Mouse (Mus musculus): ENCODE results near the gene Hsd11b1. TPM values are rescaled to one million over a fixed set of nuclear protein-coding genes. Genes with fewer than 3 reads are reported as not detected.

Hsd11b1 gene
- polyA plus RNA-seq, 1 experiment from 2014 or later, result 11.4 TPM

DNA sequence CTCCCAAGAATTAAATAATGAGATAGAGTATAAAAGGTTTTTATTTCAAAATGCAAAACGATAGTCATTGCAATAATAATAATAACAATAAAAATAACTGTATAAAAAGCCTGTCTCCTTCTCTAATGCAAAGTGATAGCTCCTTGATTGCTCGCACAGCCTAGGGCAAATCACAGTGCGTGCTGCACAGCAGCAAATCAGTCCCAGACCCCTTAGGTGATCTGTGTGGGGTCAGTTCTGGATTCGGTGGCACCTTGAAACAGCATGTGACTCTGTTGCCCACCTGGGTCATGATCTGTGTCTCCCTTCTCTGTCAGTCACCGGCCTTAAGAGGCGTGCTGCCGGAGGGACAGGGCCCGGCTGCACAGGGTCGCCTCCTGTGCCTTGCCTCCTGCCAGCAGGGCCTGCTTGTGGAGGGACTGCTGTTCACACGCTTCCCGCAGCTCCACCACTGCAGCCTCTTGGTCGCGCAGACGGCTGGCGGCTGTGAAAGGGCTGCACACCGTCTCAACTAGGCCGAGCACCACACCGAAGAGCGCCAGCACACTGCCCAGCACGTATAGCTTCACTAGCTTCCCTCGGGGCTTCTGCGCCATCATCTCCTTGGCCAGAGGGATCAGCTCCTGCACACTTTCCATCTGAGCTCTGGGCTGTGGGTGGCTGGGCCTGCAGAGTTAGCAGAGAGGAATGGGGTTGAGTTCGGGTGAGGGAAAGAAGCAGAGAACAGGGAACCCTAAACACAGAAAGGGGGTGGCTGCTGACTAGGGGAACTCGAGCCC, 8.5 kb upstream of the Hsd11b1 start:
- DNase-seq (ENCODE audit: low spot score) (peak; percentile 41), ATAC-seq (replicated peaks; ENCODE audit: low FRiP score, low read depth) (peak; percentile 27; the same call in 1 of the 2 replicates)
- Histone ChIP-seq H3K9ac (ENCODE audit: low read depth, low read length) (peak overlapping the region; percentile 50), H3K9me3 (replicated peaks; ENCODE audit: low read length) (no peaks in the 10 kb centered on the region), H3K27me3 (ENCODE audit: insufficient read depth, low read length) (no peaks in the 10 kb centered on the region), H3K4me1 (replicated peaks; ENCODE audit: insufficient read depth, low read length) (0 out of 2 replicates have a peak, but pooled peaks cover 3% of the 10 kb centered on the region), H3K4me2 (ENCODE audit: low read length) (peak overlapping the region; percentile 70), H3K36me3 (ENCODE audit: insufficient read depth, low read length) (no peaks in the 10 kb centered on the region), H3K27ac (peak overlapping the region; percentile 86), H3K4me3 (replicated peaks; ENCODE audit: low read depth, low read length) (peak overlapping the region; percentile 46)
- TF ChIP-seq CTCF (IDR thresholded peaks at IDR 0.05; ENCODE audit: low read depth), result no peak
- 27% methylated on average over 24 of the region's 24 CpGs for WGBS

DNA sequence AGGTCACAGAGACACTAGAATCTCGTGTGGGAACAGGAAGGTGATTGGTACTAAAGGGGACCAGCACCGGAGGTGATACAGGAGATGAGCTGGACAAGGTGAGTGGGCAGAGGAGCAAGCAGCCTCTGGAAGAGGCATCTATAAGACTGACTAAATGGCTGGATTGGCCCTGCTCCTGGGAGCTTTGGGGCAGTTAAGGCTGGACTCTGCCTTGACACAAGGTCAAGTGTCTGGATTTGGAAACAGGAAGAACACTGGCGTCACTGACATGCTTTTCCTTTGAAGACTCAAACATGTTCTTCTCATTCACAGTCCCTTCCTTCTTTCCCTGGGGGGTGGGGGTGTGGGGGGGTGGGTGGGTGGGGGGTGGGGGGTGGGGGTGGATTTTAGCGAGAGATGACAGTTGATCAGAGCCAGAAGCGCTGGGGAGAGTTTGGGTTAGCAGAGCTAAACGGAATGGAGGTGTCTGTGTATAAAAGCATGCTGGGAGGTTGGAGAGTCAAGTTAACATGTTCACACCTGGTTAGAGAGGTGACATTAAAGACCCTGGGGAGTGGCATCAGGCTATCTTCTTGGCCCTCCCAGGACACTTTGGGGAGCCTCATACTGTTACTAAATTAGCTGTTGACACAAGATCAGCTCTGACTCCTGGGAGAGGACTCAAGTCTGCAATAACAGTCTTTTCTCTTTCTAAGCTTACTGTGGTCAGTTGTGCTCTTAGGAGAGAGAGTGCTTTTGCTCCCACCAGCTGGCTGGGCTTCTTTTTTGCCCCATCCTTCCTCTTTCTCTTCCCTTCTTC, 7.3 kb upstream of the Hsd11b1 start:
- no peaks in the 10 kb centered on the region for H3K27me3 ChIP-seq (ENCODE audit: insufficient read depth, low read length)
- no peaks in the 10 kb centered on the region for H3K36me3 ChIP-seq (ENCODE audit: insufficient read depth, low read length)
- no peak overlapping the region; the same call in 1 of the 2 replicates for H3K27ac ChIP-seq
- H3K4me2 ChIP-seq (ENCODE audit: low read length), result peak overlapping the region; percentile 70
- WGBS, result 54% methylated on average over 6 of the region's 6 CpGs
- H3K9me3 ChIP-seq (replicated peaks; ENCODE audit: low read length), result no peaks in the 10 kb centered on the region
- ATAC-seq (replicated peaks; ENCODE audit: low FRiP score, low read depth) (no peak), DNase-seq (ENCODE audit: low spot score) (peak; percentile 45)
- 0 out of 2 replicates have a peak overlapping the region, but pooled peaks have one; percentile 19 for H3K9ac ChIP-seq (ENCODE audit: low read depth, low read length)
- no peak for TF ChIP-seq CTCF (IDR thresholded peaks at IDR 0.05; ENCODE audit: low read depth)
- H3K4me3 ChIP-seq (replicated peaks; ENCODE audit: low read depth, low read length), result 0 out of 2 replicates have a peak overlapping the region, but pooled peaks have one; percentile 13
- H3K4me1 ChIP-seq (replicated peaks; ENCODE audit: insufficient read depth, low read length), result 0 out of 2 replicates have a peak, but pooled peaks cover 3% of the 10 kb centered on the region

GRCm38 (mm10) chr1:193265734-193266133, 1.9 kb upstream of the Hsd11b1 start:
- Histone ChIP-seq H3K9ac (ENCODE audit: low read depth, low read length) (no peak overlapping the region), H3K9me3 (replicated peaks; ENCODE audit: low read length) (no peaks in the 10 kb centered on the region), H3K4me2 (ENCODE audit: low read length) (no peak overlapping the region), H3K36me3 (ENCODE audit: insufficient read depth, low read length) (no peaks in the 10 kb centered on the region), H3K4me1 (replicated peaks; ENCODE audit: insufficient read depth, low read length) (no peaks in the 10 kb centered on the region), H3K27me3 (ENCODE audit: insufficient read depth, low read length) (no peaks in the 10 kb centered on the region), H3K27ac (no peak overlapping the region), H3K4me3 (replicated peaks; ENCODE audit: low read depth, low read length) (no peak overlapping the region)
- ATAC-seq (replicated peaks; ENCODE audit: low FRiP score, low read depth) (no peak), DNase-seq (ENCODE audit: low spot score) (no peak)
- TF ChIP-seq CTCF (IDR thresholded peaks at IDR 0.05; ENCODE audit: low read depth), result no peak

DNA sequence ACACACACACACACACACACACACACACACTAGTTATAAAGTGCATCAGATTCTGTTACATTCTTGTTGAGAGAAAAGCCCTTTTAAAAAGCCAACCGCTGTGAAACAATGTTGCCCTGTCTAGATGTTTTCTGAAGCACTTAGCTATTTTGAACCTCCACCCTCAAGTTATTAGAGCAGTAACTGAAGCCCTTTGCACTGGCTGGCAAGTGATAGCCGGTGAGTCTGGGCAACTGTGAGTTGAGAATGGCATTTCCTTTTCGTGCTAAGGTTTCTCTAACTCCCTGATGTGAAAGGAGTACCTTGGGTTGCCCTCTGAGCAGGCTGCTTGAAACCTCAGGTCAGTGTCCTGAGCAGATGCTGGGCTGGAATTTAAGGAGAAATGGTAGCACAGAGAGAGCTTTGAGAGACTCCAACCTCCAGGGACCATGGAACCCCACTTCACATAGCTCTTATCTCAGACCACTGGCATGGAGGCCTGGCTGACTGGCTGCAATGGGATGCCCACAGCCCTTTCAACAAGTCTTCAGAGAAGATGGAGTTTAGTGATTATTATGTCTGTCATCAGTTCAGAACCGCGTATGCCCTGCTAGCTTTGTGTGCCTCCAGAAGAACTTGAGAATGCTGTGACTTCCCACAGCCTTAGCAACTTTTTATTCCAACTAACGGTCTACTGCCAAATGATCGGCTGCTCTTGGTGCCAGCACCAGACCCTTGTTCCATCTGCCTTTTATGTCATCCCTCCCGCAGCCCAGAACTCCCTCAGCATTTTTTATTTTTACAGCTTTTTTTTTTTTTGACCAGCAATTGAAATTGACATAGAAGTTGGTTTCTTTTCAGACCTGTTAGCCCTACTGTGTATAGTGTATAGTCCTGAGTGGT, 608 bp downstream of the Hsd11b1 start:
- DNase-seq (ENCODE audit: low spot score) (no peak), ATAC-seq (replicated peaks; ENCODE audit: low FRiP score, low read depth) (no peak)
- Histone ChIP-seq H3K36me3 (ENCODE audit: insufficient read depth, low read length) (no peaks in the 10 kb centered on the region), H3K4me2 (ENCODE audit: low read length) (no peak overlapping the region), H3K9ac (ENCODE audit: low read depth, low read length) (no peak overlapping the region), H3K27me3 (ENCODE audit: insufficient read depth, low read length) (no peaks in the 10 kb centered on the region), H3K4me3 (replicated peaks; ENCODE audit: low read depth, low read length) (no peak overlapping the region), H3K27ac (peak overlapping the region; percentile 50), H3K9me3 (replicated peaks; ENCODE audit: low read length) (no peaks in the 10 kb centered on the region), H3K4me1 (replicated peaks; ENCODE audit: insufficient read depth, low read length) (no peaks in the 10 kb centered on the region)
- no peak for TF ChIP-seq CTCF (IDR thresholded peaks at IDR 0.05; ENCODE audit: low read depth)
- 66% methylated on average over 8 of the region's 8 CpGs for WGBS

GRCm38 (mm10) chr1:193261897-193262548, 1.9 kb downstream of the Hsd11b1 start:
- no peak overlapping the region for H3K9ac ChIP-seq (ENCODE audit: low read depth, low read length)
- no peaks in the 10 kb centered on the region for H3K27me3 ChIP-seq (ENCODE audit: insufficient read depth, low read length)
- TF ChIP-seq CTCF (IDR thresholded peaks at IDR 0.05; ENCODE audit: low read depth), result no peak
- ATAC-seq (replicated peaks; ENCODE audit: low FRiP score, low read depth) (no peak; the same call in 1 of the 2 replicates), DNase-seq (ENCODE audit: low spot score) (peak; percentile 87)
- no peaks in the 10 kb centered on the region for H3K9me3 ChIP-seq (replicated peaks; ENCODE audit: low read length)
- H3K27ac ChIP-seq, result peak overlapping the region; percentile 70; the same call in 1 of the 2 replicates
- no peak overlapping the region for H3K4me3 ChIP-seq (replicated peaks; ENCODE audit: low read depth, low read length)
- 59% methylated on average over 7 of the region's 7 CpGs for WGBS
- no peaks in the 10 kb centered on the region for H3K4me1 ChIP-seq (replicated peaks; ENCODE audit: insufficient read depth, low read length)
- no peak overlapping the region for H3K4me2 ChIP-seq (ENCODE audit: low read length)
- H3K36me3 ChIP-seq (ENCODE audit: insufficient read depth, low read length), result no peaks in the 10 kb centered on the region

Data from kidney, postnatal 0 days (tissue).